Mouse (Mus musculus): ENCODE measurements around the gene Map3k4.
A peak's percentile ranks its signal among the peaks of the same experiment; 100 is the strongest.

The Map3k4 gene

DNA sequence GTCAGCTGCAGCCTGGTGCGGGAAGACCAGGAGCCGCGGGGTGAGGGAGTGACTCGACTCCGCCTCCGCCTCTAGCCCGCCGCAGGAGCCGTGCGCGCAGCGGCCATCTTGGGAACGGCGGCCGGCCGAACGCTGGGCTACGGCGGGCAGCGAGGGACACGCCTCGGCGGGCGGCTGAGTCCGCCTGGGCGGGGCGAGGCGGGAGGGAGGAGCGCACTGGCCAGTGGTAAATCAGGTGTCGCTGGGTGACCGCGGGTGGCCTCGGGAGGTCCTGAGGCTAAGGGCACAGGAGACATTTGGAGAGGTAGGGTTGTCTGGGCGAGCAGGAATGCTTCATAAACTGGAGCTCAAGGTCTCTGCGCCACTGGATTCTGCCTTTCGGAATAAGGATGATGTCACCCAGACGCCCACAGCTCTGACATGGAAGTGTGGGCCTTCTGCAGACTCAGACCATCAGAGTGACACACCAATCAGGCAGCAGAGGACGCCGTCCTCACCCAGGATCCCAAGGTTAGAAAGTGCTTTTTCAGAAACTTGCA lies at the start of gene Map3k4:
Gene Map3k4, minus strand, starts transcription at position 134 of the 539 bp plus-strand sequence.
- peak; percentile 79 to 93 for DNase-seq (ENCODE audit: low spot score in 2 of 2)

DNA sequence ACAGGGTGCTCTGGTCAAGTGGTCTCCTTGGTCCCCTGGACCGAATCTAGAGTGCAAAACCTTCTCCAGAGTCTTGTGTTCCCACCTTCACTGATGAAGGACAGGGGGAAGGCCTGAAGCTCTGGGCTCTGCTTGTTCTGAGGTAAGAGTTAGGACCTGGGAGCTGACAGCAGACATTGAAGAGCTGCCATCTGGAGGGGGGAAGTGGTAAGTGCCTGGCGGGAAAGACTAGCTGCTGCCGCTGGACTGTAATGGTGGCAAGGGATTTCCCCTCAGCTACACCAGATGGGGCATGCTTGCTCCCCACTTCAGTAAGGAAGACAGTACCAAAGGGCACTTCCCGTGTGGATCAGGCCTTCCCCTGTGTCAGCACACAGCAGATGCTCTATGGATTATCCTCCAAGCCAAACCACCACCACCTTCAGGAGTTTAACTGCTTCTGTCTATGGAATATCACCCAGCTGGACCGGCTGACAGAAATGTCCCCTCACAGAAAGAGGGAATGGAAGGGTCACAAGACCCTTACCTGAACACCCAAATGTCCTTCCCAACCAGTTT lies 48.9 kb upstream of the Map3k4 start:
- DNase-seq (ENCODE audit: low spot score in 2 of 2) = peak in 1 of 2 experiments; percentile 58

DNA sequence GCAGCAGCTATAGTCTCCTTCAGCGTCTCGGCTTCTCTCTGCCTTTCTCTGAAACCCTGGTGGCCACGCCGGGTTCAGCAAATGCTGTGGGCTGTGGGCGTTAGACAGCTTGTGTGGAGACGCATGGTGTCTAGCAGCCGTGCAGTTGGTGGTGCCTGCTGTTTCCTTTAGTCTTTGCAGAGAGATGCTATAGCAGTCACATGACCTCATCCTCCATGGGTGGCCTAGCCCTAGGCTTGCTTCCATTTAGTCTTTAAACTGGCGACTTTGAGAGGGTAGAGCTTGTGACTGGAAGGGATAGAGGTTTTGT lies 45.8 kb upstream of the Map3k4 start:
- DNase-seq (ENCODE audit: low spot score in 2 of 2) = peak in 1 of 2 experiments; percentile 44

DNA sequence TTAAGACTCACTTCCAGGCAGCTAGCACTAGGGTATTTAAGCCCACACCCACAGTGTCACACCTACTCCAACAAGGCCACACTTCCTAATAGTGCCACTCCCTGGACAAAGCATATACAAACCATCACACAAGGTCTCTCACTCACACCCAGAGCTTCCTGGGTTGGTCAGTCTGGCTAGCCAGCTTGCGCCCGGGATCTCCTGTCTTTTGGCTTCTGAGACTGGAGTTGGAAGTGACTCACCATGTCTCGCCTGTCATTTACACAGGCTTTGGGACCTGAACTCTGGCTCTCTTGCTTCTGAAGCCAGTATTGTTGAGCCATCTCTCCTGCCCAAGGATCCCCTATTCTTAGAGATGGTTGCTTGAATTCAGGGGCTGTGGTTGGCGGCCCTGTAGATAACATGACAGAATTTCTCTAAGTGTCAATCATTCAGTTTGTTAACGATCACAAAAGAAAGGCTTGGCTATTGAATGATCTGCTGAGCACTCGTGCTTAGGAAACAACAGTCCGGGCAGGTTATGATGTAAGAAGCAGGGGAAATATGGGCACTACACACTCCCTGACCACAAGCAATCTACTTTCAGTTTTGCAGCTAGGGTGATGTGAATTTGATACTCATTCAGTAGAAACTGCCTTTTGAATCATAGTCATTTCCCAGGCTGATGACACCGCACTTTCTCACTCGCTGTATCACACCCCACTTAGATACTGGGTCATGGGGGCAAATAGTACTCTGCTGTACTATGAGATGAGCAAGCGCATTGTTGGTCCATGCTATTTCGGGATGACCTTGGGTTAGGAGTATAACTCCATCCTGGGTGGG lies 45.2 kb upstream of the Map3k4 start:
- no peak for DNase-seq (ENCODE audit: low spot score in 2 of 2)

DNA sequence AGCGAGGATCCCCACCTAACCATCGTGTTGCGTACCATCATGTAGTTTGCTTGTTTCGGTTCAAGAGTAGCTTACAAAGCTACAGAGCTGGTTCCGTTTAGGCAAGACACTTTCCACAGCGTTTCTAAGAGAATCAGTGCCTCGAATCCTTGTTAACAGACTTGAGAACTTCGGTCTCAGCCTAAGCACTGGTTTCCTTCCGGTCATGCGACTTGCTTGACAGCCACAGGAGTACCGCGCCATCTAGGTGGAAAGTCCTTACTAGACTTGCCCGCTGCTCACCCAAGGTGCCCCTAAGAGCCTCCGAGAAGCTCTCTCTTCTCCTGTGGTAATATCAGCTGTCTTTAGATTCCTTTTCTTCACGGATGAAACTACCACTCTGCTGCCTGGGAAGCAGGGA lies 41.3 kb upstream of the Map3k4 start:
- no peak for DNase-seq (ENCODE audit: low spot score in 2 of 2)

DNA sequence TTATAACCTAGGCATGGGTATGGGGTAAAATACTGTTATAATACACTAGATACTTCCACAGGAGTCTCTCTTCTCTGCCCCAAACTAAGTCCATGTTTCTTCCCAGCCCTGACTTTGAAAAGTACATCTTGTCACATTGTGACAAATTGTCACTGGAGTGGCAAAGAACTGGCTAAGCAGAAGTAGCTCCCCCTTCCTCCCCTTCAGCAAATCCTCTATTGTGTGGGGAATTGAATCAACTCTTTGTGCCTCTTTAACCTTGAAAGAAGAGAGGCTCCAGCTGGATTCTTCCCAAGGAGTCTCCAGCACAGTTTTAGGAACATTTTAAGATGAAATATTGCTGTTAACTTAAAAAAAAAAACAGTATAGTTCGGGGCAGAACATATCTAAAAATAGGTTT lies 34.2 kb upstream of the Map3k4 start:
- DNase-seq (ENCODE audit: low spot score in 2 of 2) = no peak

DNA sequence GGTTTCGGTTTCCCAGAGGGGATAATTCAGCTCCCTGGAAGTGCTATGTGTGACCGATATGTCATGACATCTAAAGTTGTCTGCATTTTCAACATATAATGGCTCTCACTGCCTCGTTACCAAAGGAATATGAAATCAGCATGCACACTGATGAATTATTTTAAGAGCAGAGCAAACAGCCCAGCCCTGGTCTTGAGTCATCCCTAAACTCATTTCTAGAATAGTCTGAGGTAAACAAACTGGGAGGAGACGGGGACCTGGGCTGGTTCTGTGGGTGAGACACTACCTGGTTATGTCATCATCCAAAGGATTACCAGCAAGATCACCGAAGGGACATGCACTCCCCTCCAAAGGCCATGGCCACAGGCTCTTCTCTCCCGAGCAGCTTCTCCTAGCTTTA lies 33.0 kb upstream of the Map3k4 start:
- no peak for DNase-seq (ENCODE audit: low spot score in 2 of 2)

DNA sequence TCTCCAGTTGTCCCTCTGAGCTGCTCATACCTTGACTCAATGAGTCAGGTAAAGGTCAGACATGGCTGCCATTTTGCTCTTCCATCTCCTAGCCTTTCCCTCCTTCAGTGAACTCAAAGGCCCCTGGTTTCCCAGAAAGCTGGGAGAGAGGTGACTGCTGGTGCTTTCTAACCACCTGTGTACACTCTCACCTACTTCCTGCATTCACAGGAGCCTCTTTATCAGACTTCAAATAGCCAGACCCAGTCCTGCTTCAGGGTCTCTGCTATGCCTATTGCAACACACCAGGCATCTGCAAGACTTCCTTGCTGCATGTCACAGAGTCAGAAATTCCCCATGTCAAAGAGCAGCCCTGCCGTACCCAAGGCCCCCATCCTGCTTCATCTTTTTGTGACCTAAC lies 28.9 kb upstream of the Map3k4 start:
- no peak for DNase-seq (ENCODE audit: low spot score in 2 of 2)

DNA sequence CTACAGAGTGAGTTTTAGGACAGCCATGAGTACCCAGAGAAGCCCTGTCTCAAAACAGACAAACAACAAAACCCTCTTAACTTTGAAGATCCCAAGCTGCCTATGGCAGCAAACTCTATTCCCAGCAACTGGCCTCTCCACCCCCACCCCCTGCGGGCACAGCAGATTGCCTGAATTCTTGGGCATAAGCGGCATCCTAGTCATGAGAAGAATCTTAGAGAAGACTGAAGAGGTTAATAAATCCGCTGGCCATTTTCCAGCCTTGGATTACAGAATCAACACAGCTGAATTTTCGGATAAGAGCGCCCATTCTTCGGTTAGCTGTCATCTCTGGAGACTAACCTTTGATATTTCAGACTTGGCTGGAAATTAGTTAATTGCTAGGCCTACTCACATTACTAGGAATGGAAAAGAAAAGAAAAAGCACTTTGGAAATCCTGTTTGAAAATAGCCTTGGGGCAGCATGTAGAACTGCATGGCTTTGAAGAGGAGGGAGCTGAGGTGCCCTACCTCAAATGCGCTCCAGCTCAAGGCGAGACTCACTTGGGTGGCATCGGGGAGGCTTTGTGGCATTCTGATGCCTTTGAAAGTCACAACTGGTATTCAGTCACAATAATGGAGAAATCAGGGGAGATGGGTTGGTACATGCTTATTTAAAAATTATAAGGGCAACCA lies 25.2 kb upstream of the Map3k4 start:
- DNase-seq (ENCODE audit: low spot score in 2 of 2) = no peak

DNA sequence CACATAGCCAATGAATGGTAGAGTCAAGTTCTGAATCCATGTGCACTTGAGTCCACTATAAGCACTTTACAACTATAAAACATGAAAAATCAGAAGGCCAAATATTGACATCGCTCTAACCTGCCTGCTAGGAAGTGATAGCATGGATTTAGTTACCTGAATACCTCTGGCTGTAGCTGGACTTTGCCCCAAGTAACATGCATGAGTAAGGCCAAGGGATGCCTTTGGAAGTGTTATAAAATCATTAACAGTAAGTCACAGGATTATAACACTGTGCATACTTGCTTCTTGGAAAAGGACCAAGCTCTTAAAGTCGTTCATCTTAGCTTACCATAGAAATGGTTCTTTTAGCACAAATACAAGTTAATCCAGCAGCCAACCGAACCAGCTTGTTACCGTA lies 18.6 kb upstream of the Map3k4 start:
- no peak for DNase-seq (ENCODE audit: low spot score in 2 of 2)

DNA sequence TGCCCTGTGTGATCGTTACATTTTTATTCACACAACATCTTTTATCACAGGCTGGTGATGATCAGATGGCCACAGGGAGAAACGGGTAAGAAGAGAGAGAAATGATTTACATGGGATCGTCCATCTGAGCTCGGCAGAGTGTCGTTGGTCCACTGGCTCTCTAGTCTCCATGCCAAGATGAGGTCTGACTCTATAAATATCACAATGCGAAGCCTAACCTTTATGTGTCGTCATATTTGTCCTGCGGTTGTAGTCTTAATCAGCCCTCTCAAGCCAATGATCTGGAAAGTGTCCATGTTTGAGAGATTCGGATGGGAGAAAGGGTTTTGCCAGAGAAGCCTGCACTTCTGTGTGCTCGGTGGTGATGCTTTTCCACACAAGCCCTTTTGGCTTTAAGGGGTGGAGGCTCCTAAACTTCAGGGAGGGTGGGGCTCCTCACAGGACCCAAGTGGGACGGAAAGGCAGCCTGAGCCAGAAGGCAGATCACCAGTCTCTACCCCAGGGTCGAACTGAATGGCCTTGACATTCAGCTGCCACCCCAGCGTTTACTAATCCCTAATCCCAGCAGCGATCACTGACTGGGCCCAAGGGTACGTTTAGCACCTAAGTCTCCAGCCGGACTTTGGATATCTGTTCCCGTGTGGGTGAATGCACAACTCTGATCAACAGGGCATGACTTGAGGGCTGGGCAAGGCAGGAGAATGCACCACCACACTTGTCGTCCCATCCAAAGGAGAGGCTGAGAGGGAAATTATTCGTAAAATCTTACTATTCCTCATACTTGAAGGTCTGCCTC lies 17.7 kb upstream of the Map3k4 start:
- no peak for DNase-seq (ENCODE audit: low spot score in 2 of 2)

DNA sequence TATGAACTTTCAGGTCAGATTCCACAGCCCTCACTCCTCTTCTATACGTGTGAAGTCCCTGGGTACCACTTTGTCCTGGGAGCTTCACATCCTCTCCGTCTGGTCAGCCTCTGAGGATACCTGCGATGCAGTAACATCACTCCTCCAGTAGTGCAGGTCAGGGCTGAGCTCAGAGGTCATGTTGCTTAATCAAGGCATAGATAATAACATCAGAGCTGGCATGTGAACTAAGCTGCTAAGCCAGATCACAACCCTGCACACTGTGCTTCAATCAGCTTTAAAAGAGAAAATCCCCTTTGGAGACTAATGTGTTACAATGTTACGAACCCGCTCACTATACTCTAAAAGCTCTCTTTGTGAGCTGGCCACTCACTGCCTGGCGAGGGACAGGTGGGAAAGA lies 16.5 kb upstream of the Map3k4 start:
- no peak for DNase-seq (ENCODE audit: low spot score in 2 of 2)

DNA sequence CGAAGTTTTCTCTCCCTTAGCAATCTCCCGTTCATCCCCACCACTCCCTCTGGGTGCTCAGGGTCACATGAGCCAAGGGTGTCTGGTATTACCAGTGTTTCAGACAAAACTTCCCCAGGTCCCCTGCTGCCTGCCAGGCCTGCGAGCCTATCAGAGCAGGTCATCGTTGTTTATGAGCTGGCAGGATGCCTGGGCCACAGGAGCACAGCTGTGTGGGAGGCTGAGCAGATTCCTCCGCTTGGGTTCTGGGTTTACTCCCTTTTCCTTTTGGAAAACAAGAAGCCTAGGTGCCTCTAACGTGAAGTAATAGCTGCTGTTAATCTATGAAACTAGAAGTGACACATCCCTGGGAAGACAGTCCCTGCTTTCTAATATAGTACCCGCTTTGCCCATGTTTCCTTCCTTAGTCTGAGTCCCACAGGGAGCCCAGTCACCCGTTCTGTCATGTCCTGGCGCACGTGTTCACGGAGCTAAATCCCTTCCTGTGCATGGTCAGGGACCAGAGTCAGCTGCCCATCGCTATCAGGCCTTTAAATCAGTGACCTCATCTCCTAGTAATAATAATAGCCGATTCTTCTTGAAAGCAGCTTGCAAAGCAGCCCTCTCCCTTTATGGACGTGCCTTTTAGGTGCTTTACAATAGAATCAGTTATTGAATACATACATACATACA lies 9.4 kb upstream of the Map3k4 start:
- no peak for DNase-seq (ENCODE audit: low spot score in 2 of 2)

DNA sequence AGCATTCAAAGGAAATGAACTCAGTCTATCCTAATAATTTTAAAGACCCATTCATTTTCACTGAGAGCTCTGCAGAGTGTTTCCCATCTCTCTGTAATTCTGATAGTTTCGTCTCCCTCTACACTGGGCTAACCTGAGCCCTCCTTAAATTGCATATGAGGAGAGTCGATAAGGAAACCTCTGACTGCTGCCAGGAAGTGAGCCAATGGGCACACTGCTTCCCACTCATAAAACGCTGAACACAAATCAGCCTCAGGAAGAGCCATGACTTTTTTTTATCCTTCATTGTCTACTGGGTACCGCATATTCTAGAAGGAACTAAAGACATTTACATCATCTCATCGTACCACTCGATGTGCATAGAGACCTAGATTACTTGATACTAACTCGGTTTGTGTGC lies 1.2 kb upstream of the Map3k4 start:
- DNase-seq (ENCODE audit: low spot score in 2 of 2) = no peak

DNA sequence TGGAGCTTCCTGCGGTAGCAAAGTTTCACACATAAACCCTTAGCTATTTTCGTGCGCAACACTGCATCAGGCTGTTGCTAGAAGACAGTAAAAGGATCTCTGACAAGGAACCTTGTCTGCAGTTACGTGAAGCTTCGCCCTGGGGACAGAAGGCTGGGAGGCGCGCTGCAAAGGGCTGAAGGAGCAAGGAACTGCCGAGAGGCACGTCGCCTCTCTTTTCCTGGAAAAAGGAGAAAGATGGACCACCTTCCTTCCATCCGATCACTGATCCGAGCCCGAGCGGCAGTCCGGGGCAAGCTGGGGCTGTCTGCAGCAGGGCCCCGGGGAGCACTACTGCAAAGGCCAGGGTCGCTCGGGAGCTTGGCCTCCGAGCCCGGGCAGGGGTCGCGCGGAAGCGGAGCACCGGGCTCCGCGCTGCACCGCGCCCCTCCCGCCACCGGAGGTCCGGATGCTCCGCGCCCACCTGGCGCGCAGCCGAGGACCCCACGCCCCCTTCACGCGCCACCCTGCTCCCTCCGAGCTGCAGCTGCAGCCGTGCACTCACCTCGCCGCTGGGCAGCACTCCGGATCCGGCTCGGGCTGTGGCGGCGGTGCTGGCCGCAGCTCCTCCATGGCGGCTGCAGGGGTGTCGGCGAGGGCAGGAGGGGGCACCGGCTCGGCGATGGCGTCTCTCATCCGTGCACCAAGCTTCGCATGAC lies 493 bp downstream of the Map3k4 start:
- no peak for DNase-seq (ENCODE audit: low spot score in 2 of 2)

DNA sequence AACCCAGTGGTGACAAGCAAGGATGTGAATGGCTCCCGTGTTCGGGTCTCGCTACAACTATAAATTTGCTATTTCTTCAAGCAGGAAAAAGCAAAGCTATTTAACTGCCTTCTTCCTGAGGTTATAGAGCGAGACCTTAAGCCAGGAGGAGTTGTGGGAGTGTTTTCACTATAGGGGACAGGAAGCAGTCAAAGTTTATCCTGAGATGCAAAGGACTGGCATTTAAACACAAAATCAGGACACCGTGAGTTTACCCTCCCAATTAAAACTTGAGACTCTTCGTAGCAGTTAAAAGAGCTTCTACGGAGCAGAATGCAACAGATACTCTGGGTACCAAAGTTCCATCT lies 1.0 kb downstream of the Map3k4 start:
- no peak for DNase-seq (ENCODE audit: low spot score in 2 of 2)

DNA sequence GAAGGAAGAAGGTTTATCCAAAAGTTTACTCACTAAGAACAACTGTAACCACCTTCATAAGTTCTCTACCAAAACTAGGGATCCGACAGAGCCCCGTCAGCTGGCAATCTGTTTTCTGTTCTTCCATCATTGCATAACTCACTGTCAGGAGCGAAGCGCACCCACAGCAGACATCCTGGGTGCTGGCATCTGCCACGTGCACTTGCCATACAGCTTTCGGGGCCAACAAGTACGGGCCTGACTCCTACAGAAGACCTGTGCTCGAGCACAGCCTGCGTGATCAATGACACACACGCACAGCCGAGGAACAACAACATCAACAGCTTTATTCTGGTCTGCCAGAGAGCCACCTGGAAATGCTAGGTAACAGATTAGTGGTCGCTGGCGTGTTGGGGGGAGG lies 2.3 kb downstream of the Map3k4 start:
- peak in 1 of 2 experiments; percentile 56 for DNase-seq (ENCODE audit: low spot score in 2 of 2)

DNA sequence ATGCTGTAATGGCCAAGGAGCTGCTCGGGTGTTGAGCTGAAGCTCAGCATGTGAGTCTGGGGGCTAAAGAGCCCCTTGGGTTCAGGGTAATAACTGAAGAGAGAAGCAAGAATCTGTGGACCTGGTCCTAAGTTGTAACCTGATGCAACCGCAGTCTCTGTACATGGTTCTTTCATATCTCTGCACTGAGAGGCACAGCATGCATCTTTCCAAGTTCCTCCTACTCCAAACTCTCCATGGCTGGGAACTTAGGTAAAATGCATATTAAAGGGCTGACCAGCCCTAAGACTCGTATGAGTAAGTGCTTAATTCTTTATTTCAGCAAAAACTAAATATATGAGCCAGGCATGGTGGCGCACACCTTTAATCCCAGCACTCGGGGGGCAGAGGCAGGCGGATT lies 6.3 kb downstream of the Map3k4 start:
- DNase-seq (ENCODE audit: low spot score in 2 of 2) = no peak

DNA sequence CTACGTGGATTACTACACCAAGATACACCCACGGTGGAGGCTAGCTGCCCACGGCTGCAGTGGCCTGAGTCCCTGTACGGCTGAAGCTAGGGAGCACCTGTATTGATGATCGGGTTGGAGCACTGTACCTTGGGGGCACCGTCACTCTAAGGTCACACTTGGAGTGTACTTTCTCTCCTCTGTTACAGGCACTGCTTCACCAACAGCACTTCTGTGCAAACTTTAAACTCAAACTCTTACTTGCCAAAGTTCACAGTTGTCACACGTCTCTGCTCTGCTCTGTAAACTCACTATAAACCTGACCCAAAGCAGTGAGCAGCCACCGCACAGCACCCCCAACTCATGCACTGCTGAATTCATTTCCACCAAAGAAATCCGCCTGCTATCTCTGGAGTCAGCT lies 9.1 kb downstream of the Map3k4 start:
- DNase-seq (ENCODE audit: low spot score in 2 of 2) = no peak

DNA sequence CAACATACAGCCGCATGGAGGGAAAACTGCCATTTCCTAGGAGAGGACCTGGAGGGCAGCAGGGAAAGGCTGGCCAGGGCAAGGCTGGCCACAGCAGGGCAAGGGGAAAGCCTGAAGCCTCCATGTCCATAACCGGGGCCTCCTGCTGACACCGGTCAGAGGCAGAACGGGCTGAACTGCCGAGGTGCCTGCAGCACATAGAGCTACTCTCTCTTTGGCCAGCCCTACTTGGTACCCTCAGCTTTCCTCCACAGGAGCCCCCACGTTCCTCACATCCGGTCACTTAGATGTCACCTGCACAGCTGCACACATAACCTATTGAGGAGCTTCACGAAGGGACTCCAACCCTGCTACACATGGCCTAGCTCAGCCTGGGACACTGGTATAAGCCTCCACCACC lies 9.5 kb downstream of the Map3k4 start:
- DNase-seq (ENCODE audit: low spot score in 2 of 2) = no peak
